Mouse (Mus musculus) limb, embryonic 14.5 days (tissue): ENCODE data around the gene Nudt9. TPM values are rescaled to one million over a fixed set of nuclear protein-coding genes. Genes with fewer than 3 reads are reported as not detected.

Experiments
- ATAC-seq: fragments of 200-750 bp; cut with Nextera tagmentation; 2 replicates; pipeline ENCODE4 v1.8.0; 2017; ENCODE audit warnings: low read depth, moderate number of reproducible peaks, moderate TSS enrichment; ENCODE audit not compliant: low FRiP score
- DNase-seq: peaks from one replicate; pipeline ENCODE4 v3.0.0-alpha.2; 2015; ENCODE audit warnings: low spot score
- H3K27ac ChIP-seq: fragments of 300-500 bp; sonication (generic); replicated peaks from 2 replicates; pipeline ENCODE4 v1.5.1; 2014; ENCODE audit warnings: low read depth, mild to moderate bottlenecking, low read length, moderate library complexity, mixed read lengths
- H3K27me3 ChIP-seq: fragments of 300-500 bp; sonication (generic); 2 replicates; pipeline ENCODE4 v1.6.1; 2014; ENCODE audit warnings: low read length, mixed read lengths; ENCODE audit not compliant: control insufficient read depth, insufficient read depth
- H3K36me3 ChIP-seq: fragments of 300-500 bp; sonication (generic); 2 replicates; pipeline ENCODE4 v1.6.1; 2014; ENCODE audit warnings: mild to moderate bottlenecking, low read length, moderate library complexity, mixed read lengths; ENCODE audit not compliant: control insufficient read depth, insufficient read depth
- H3K4me1 ChIP-seq: fragments of 300-500 bp; sonication (generic); 2 replicates; pipeline ENCODE4 v1.6.1; 2014; ENCODE audit warnings: antibody characterized with exemption, low read length, mixed read lengths; ENCODE audit not compliant: control insufficient read depth, insufficient read depth
- H3K4me2 ChIP-seq: fragments of 300-500 bp; sonication (generic); replicated peaks from 2 replicates; pipeline ENCODE4 v1.6.1; 2014; ENCODE audit warnings: low read depth, mild to moderate bottlenecking, low read length, moderate library complexity; ENCODE audit not compliant: severe bottlenecking
- H3K4me3 ChIP-seq: fragments of 300-500 bp; sonication (generic); replicated peaks from 2 replicates; pipeline ENCODE4 v1.5.1; 2014; ENCODE audit warnings: low read length
- H3K9ac ChIP-seq: fragments of 300-500 bp; sonication (generic); 2 replicates; pipeline ENCODE4 v1.6.1; 2014; ENCODE audit warnings: mild to moderate bottlenecking, low read depth, low read length, moderate library complexity; ENCODE audit not compliant: severe bottlenecking
- H3K9me3 ChIP-seq: fragments of 300-500 bp; sonication (generic); 2 replicates; pipeline ENCODE4 v1.6.1; 2016; ENCODE audit warnings: low read length; ENCODE audit not compliant: control insufficient read depth
- POLR2A ChIP-seq: fragments of 200-500 bp; IDR thresholded peaks from 2 replicates; pipeline ENCODE4 v1.8.0; 2012; ENCODE audit warnings: inconsistent platforms, mild to moderate bottlenecking, moderate library complexity, borderline replicate concordance; ENCODE audit not compliant: insufficient read depth, insufficient read length; ENCODE audit errors: extremely low read depth
- WGBS: fragments of 180-500 bp; shearing (Covaris S2); extraction: QIAGEN DNeasy Blood & Tissue Kit; methylation state at CpG from one replicate; pipeline ENCODE4 v1.1.7; 2014; 5-methylcytosine and 5-hydroxymethylcytosine counted together
- microRNA-seq: library from miRNA; unstranded; fragments of <30 nt; microRNA quantifications from one replicate; pipeline ENCODE4, GENCODE M21; 2016
- polyA plus RNA-seq, 2 experiments: library from polyadenylated mRNA; depleted of rRNA in 1 of 2; stranded (reverse) in 1 of 2; unstranded in 1 of 2; fragments of >200 nt; fragmentation: Nextera tagmentation in 1 of 2; extraction: Ambion mirVana in 1 of 2; gene quantifications; 2 replicates each; pipeline versions ENCODE4 v1.2.1 to v1.2.3; 2012 to 2014

Nudt9 gene
- polyA plus RNA-seq, 2 experiments = 48.0 to 58.6 TPM

GRCm38 (mm10) chr5:104109516-104109915 is 63.4 kb downstream of the Nudt9 start:
- H3K27ac ChIP-seq = no peak overlapping the region
- no peaks in the 10 kb centered on the region for H3K36me3 ChIP-seq
- no peaks in the 10 kb centered on the region for H3K9me3 ChIP-seq
- H3K4me2 ChIP-seq = peak overlapping the region; percentile 36; the same call in 1 of the 2 replicates
- H3K4me3 ChIP-seq = no peak overlapping the region
- no peaks in the 10 kb centered on the region for H3K27me3 ChIP-seq
- no peak for DNase-seq
- WGBS = 46% methylated on average over 3 of the region's 3 CpGs
- H3K4me1 ChIP-seq = peaks cover 62% of the 10 kb centered on the region
- ATAC-seq = no peak
- H3K9ac ChIP-seq = no peak overlapping the region
- TF ChIP-seq POLR2A = no peak

GRCm38 (mm10) chr5:104110171-104110920 is 64.2 kb downstream of the Nudt9 start:
- no peak overlapping the region for H3K4me2 ChIP-seq

GRCm38 (mm10) chr5:104112016-104112415 is 65.9 kb downstream of the Nudt9 start:
- Histone ChIP-seq H3K9me3 (no peaks in the 10 kb centered on the region), H3K4me2 (peak overlapping the region; percentile 34), H3K4me3 (peak overlapping the region; percentile 15; the same call in 1 of the 2 replicates), H3K36me3 (no peaks in the 10 kb centered on the region), H3K4me1 (peaks cover 62% of the 10 kb centered on the region), H3K27me3 (no peaks in the 10 kb centered on the region), H3K9ac (no peak overlapping the region), H3K27ac (peak overlapping the region; percentile 52; the same call in 1 of the 2 replicates)
- DNase-seq (peak; percentile 43), ATAC-seq (no peak)
- no peak for TF ChIP-seq POLR2A
- 4% methylated on average over 9 of the region's 9 CpGs for WGBS

More at GRCm38 (mm10) chr5:104110171-104110920, 64.2 kb downstream of the Nudt9 start:
- WGBS = 49% methylated on average over 9 of the region's 9 CpGs
- ATAC-seq (no peak), DNase-seq (no peak)
- Histone ChIP-seq H3K9ac (no peak overlapping the region), H3K4me1 (peaks cover 62% of the 10 kb centered on the region), H3K27ac (no peak overlapping the region), H3K4me3 (no peak overlapping the region), H3K9me3 (no peaks in the 10 kb centered on the region), H3K36me3 (no peaks in the 10 kb centered on the region), H3K27me3 (no peaks in the 10 kb centered on the region)
- TF ChIP-seq POLR2A = no peak

GRCm38 (mm10) chr5:104112511-104112910 is 66.4 kb downstream of the Nudt9 start:
- Histone ChIP-seq H3K36me3 (no peaks in the 10 kb centered on the region), H3K27me3 (no peaks in the 10 kb centered on the region), H3K27ac (peak overlapping the region; percentile 52), H3K9ac (no peak overlapping the region), H3K4me3 (peak overlapping the region; percentile 15; the same call in 1 of the 2 replicates), H3K4me1 (peaks cover 60% of the 10 kb centered on the region), H3K9me3 (no peaks in the 10 kb centered on the region), H3K4me2 (peak overlapping the region; percentile 34)
- WGBS = 15% methylated on average over 5 of the region's 5 CpGs
- no peak for TF ChIP-seq POLR2A
- DNase-seq = no peak
- no peak for ATAC-seq

- Histone ChIP-seq H3K27ac (peak within 1 kb of the TSS; percentile 52), H3K4me1 (peaks cover 49% of the 10 kb centered on the region)
Measured at GRCm38 (mm10) chr5:104113491-104114172, 67.5 kb downstream of the Nudt9 start, which contains the start of gene Sparcl1. Gene Sparcl1 (minus strand): TSS chr5:104113733.

More at GRCm38 (mm10) chr5:104113491-104114172, 67.5 kb downstream of the Nudt9 start, which contains the start of gene Sparcl1:
- Histone ChIP-seq H3K9ac (peak within 1 kb of the TSS; percentile 16), H3K36me3 (no peaks in the 10 kb centered on the region), H3K4me3 (peak within 1 kb of the TSS; percentile 15), H3K9me3 (no peaks in the 10 kb centered on the region), H3K27me3 (no peaks in the 10 kb centered on the region), H3K4me2 (peak within 1 kb of the TSS; percentile 39)
- DNase-seq = peak; percentile 56
- ATAC-seq = peak; percentile 17; the same call in 1 of the 2 replicates
- no peak for TF ChIP-seq POLR2A
- 21% methylated on average over 15 of the region's 15 CpGs for WGBS

Small RNA genes lying within 50 kb of the gene (microRNA-seq; reads per million reads assigned to microRNA genes)
- 1.4 reads per million for gene Mir5619

Other genes starting within 250 kb of the Nudt9 start
- 11.7 and 11.8 TPM in 2 replicates for gene Klhl8, start 135.0 kb upstream of the Nudt9 start, polyA plus RNA-seq (2012; rRNA removed)
- gene Klhl8, start 135.0 kb upstream of the Nudt9 start, polyA plus RNA-seq (2014; fragmentation: Nextera tagmentation; extraction: Ambion mirVana) = 14.8 and 15.5 TPM in 2 replicates
- gene Hsd17b13, start 68.9 kb upstream of the Nudt9 start, polyA plus RNA-seq (2012; rRNA removed) = 0.04 and 0.08 TPM in 2 replicates
- 0.17 TPM in 1 of 2 replicates, not detected in the other for gene Hsd17b13, start 68.9 kb upstream of the Nudt9 start, polyA plus RNA-seq (2014; fragmentation: Nextera tagmentation; extraction: Ambion mirVana)
- gene Hsd17b11, start 24.4 kb upstream of the Nudt9 start, polyA plus RNA-seq (2012; rRNA removed) = 13.7 and 16.2 TPM in 2 replicates
- gene Hsd17b11, start 24.4 kb upstream of the Nudt9 start, polyA plus RNA-seq (2014; fragmentation: Nextera tagmentation; extraction: Ambion mirVana) = 3.4 and 3.5 TPM in 2 replicates
- gene Gm17660, start 31.3 kb downstream of the Nudt9 start, polyA plus RNA-seq (2012; rRNA removed) = not detected in 2 replicates
- not detected in 2 replicates for gene Gm17660, start 31.3 kb downstream of the Nudt9 start, polyA plus RNA-seq (2014; fragmentation: Nextera tagmentation; extraction: Ambion mirVana)
- 47.7 and 68.4 TPM in 2 replicates for gene Sparcl1, start 67.4 kb downstream of the Nudt9 start, polyA plus RNA-seq (2012; rRNA removed)
- gene Sparcl1, start 67.4 kb downstream of the Nudt9 start, polyA plus RNA-seq (2014; fragmentation: Nextera tagmentation; extraction: Ambion mirVana) = 63.9 and 67.8 TPM in 2 replicates
- gene Dspp, start 124.4 kb downstream of the Nudt9 start, polyA plus RNA-seq (2012; rRNA removed) = not detected in 2 replicates
- gene Dspp, start 124.4 kb downstream of the Nudt9 start, polyA plus RNA-seq (2014; fragmentation: Nextera tagmentation; extraction: Ambion mirVana) = not detected in 2 replicates
- 2.5 and 3.0 TPM in 2 replicates for gene Dmp1, start 156.3 kb downstream of the Nudt9 start, polyA plus RNA-seq (2012; rRNA removed)
- 5.1 and 5.8 TPM in 2 replicates for gene Dmp1, start 156.3 kb downstream of the Nudt9 start, polyA plus RNA-seq (2014; fragmentation: Nextera tagmentation; extraction: Ambion mirVana)